Mouse (Mus musculus) urinary bladder, postnatal 14 days (tissue): ENCODE results near the gene Styx.

Experiments
- DNase-seq: peaks from one replicate; pipeline ENCODE4 v3.0.0; 2021; ENCODE audit warnings: low spot score

Gene Styx

GRCm38 (mm10) chr14:45350931-45351859 lies at the start of gene Styx:
TSS of gene Styx (plus strand) at chr14:45351093.
- DNase-seq = peak; percentile 97

- no peak for DNase-seq
These were observed 47.0 kb upstream of the Styx start for GRCm38 (mm10) chr14:45303939-45304338.

DNA sequence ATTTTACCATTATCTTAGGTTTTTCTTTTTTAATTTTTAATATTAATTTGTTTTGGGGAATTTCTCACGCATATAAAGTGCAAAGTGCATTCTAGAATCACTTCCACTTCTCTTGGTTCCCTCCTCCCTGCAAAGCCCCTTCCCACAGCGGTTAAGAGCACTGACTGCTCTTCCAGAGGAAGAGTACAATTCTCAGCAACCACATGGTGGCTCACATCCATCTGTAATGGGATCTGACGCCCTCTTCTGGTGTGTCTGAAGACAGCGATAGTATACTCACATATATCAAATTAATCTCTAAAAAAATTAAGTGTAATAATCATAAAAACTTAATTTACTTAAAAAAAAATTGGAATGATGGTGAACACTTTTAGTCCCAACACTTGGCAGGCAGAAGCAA lies 46.5 kb upstream of the Styx start:
- no peak for DNase-seq

DNA sequence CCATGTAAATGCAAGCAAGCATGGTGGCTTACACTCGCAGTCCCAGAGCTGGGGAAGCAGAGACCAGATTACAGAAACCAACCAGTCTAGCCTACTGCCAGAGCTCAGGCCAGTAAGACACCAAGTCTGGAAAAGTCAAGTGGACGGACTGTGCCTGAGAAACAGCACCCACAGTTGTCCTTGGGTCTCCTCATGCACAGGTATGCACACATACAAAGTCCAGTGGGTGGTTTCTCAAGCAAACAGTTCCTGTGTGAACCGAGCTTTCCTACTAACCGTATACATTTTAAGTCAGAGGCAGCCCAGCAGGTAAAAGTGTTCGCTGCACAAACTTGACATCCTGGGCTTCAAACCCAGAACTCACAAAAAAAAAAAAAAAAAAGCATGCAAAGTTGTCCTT lies 45.0 kb upstream of the Styx start:
- no peak for DNase-seq

GRCm38 (mm10) chr14:45307630-45308328 lies 43.1 kb upstream of the Styx start:
- no peak for DNase-seq

DNA sequence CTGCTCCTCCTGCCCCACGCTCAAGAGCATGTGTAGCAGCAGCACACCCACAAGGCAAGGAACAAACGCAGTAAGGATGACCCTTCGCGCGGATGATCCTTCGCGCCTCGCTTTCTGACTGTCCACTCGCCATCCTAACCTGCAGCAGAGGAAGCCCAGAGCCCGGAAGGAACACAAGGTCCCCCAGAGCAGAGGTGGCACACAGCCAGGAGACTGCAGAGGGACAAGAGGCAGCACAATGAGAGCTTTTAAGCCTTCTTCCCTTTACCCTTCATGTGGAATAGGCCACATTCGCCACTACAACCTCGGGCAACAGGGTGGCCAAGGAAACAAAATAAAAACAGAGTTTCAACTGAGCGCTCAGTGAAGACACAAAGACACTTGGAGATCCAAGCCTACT lies 41.2 kb upstream of the Styx start:
- DNase-seq = peak; percentile 14

GRCm38 (mm10) chr14:45310101-45310500 lies 40.8 kb upstream of the Styx start:
- DNase-seq = no peak

GRCm38 (mm10) chr14:45316927-45317326 lies 34.0 kb upstream of the Styx start:
- no peak for DNase-seq

DNA sequence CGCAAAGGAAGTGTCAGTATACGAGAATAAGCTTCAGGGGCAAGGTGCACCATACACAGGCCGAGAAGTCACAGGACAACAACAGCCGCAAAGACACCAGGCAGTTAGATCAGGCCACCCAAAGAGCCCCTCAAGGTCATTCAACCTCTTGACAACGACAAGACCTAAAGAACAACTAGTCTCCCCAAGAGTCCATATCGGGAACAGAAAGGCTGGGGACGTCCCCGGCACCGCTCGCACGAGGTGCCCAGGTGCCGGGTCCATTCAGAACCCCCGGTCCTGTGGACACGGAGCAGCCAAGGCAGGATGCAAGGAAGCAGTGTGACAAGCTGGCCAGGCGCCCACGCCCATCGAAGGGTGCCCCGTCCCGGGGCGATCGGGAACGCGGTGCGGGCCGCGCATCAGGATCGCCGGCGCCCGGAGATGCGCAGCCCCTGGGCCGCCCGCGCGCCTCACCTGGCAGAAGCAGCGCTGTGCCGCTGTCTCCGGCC lies 32.9 kb upstream of the Styx start:
- no peak for DNase-seq

GRCm38 (mm10) chr14:45318426-45319236 lies 32.3 kb upstream of the Styx start, which contains the start of gene Ero1l:
TSS of gene Ero1l (minus strand) at chr14:45318771.
- peak; percentile 83 for DNase-seq

DNA sequence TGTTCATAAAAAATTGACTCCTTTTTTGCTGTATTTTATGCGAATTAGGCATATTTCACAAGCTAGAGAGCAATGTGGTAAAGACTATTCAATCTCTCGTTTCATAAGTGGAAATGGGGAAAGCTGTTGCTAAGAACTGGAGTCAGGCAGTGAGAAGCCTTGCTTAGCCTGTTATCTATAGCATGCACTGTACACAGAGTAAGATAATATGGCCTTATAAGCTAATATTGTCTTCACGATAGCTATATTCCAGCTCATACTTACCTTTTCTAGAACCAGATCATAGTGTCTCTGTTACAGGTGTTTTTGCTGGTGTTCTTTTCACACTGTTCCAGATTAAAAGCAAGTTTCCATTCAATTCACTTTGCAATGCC lies 31.7 kb upstream of the Styx start:
- no peak for DNase-seq

DNA sequence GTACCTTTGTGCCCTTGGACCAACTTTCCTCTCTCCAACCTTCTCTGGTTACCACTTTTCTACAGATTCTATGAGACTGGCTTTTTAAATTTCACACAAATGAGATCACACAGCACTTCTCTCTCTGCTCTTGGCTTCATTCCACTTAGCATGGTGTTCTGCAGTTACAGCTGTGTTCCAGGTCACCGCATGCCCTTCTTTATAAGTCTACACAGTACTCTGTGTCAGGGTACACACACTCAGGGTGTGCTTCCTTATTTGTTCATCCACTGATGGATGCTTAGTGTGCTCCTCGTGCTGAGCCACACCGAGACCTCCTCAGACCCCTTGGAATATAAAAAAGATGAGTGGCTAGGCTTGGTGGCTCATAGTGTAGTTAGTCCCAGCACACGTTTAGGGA lies 30.8 kb upstream of the Styx start:
- DNase-seq = no peak

DNA sequence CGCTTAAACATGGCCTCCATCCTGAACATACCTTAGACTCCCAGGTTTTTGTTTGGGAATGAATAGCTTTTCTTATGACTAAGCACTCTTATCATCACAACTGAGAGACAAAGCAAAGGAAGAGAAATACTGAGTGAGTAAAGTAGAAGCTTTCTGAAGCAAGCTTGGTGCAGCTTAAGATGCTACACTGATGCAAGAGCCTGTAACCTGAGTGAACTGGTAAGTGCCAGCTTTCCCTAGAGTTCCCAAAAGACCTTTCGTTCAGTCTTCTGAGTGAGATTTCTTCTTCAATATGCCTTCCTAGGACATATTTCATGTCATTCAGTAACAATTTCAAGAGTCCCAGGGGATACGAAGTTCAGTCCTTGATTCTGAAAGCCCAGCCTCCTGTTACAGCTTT lies 29.8 kb upstream of the Styx start:
- DNase-seq = no peak

DNA sequence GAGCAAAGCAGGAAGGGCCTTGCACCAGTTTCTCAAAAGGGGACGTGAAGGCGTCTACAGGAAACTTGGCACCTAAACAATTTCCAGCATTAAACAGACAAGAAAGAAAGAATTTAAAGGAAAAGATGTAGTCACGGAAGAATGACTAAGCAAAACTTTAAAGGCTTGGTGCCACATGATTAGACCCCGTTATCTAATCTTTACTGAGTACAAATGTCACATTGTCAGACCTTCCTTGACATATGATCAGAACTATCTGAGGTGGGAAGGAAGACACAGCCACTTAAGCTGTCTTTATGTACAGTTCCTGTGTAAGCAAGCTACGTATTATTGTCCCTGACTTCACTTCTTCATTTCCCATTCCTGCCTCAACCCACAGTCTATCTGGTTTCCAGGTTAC lies 29.3 kb upstream of the Styx start:
- DNase-seq = no peak

DNA sequence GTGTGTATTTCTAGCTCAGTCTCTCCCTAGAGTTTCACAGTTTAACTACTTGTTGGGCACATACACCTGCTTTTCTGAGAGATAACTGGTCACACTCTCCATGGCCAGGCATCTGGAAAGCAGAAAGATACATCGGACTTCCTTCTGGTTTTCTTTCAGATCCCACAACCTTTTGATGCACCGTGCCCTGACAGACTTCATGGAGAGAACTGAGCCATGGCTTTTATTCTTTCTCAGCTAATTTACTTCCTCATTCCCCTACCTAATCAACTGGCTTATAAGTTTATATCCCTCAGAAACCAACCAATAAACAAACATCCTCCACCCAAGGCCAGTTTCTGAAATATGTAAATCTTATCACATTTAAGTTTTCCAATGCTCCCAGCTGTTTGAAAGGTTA lies 28.4 kb upstream of the Styx start:
- no peak for DNase-seq

DNA sequence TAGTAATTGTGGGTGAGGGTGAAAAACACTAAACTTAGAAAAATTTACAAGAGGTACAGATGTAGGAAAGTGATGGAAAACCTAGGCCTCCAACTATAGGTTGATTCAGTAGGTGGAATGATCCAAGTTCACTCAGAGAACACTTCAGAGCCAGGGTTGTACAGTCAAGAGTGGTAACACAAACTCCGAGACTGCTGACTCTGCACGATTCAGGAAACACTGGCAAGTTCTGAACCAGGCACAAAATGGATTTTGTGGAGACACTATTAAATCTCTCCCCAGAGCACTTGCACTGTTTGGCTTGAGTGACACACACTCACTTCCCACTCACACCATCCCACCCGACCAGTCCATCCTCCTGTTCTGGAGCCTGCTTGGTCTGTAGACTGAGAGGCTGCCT lies 27.6 kb upstream of the Styx start:
- DNase-seq = no peak

GRCm38 (mm10) chr14:45325471-45325870 lies 25.4 kb upstream of the Styx start:
- DNase-seq = no peak

DNA sequence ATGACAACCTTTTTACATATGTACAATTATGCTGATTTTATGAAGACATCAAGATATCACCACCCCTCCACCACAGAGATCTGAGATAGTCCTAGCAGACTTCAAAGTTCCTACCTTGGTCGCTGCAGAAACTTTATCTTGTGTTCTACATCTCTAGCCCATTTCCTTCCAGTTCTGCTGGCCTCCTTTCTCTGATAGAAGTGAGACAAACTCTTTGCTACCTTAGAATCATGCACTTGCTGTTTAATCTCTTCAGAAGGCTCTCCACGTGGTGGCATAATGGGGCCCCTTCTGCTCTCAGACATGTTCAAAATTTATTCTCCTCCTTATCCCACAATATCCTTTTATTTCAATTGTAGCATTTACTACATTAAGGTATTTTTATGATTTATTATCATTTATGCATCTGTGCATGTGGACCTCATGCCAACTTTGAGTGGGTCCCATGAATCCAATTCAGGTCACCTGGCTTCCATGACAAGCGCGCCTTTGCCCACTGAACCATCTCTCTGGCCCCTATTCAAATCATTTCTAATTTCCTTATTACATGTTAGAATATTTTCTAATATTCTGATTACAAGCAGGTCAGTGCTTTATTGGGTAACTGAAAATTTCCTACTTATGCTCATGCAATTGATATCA lies 22.7 kb upstream of the Styx start:
- DNase-seq = no peak

DNA sequence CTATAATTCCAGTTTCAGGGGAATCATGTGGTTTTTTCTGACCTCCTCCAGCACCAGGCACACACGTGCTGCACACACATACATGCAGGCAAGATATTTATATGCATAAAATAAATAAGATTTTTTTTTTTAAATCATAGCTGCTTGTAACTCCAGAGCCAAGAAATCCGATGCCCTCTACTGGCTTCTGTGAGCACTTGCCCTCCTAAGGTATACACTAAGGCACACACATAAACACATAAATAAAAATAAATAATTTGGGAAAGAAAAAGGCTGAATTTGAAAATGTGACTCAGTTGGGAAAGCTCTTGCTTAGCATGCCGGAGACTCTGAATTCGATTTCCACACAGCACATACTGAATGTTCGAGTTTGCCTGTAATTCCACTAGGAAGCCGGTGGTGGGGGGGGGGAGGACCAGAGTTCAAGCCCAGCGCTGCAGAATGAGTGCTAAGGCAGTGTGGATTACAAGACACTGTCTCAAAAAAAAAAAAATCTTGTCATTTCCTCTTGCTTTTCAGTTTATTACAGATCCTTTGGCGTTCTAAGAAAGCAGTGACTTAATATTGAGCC lies 21.8 kb upstream of the Styx start:
- DNase-seq = no peak

DNA sequence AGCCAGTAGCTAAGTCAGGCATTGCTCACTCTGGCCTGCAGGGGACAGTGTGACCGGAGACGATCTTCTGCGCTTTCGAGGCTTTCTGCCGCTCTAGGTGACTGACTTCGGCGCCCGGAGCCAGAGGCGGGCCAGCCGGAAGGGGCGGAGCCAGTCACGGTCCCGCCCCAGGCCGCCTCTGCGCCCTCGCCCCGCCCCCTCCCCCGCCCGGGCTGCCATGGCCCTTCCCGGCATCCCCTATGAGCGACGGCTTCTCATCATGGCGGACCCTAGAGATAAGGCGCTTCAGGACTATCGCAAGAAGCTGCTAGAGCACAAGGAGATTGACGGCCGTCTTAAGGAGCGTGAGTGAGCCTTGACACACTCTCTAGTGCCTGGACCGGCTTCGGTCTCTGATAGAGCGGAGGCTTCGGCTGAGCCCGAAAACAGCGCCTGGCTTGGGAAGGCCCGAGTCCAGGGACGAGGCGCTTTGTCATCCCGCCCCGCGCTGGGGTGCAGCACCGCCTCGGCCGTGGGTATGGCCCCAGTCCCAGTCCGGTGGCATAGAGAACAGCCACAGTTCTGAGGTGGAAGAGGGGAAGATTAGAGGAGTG lies 21.2 kb upstream of the Styx start, which contains the start of gene Psmc6:
TSS of gene Psmc6 (plus strand) at position 200 of the 593 bp plus-strand sequence.
- DNase-seq = peak; percentile 89
